Mouse (Mus musculus) Patski (cell line): Measurements from ENCODE around the gene Slfn14. TPM values are rescaled to one million over a fixed set of nuclear protein-coding genes. Genes with fewer than 3 reads are reported as not detected.
"Not testable (repeated sequence)": the region's sequence is repeated elsewhere in the genome, so short reads cannot be mapped to it uniquely, and the experiment has no call there.

Source experiments
- ATAC-seq: fragments of 100-300 bp; one replicate; pipeline ENCODE4 v1.8.0; 2021
- CTCF ChIA-PET: fragments of 350-600 bp; sonication (Branson Sonifier 250); formaldehyde crosslinking; loops from one replicate; lab custom pipeline; 2022; ENCODE audit warnings: inconsistent platforms; lab: Charles Lee
- POLR2A ChIA-PET: fragments of 350-600 bp; sonication (Branson Sonifier 250); formaldehyde crosslinking; loops from one replicate; lab custom pipeline; 2022; ENCODE audit warnings: antibody characterized with exemption, inconsistent platforms; lab: Charles Lee
- DNase-seq: peaks from one replicate; pipeline ENCODE4 v3.0.0-alpha.2; 2011; ENCODE audit warnings: low read depth, low spot score
- H3K27me3 ChIP-seq: fragments of 371-371 bp; one replicate; pipeline ENCODE4 v1.5.1; 2021
- CTCF ChIP-seq: fragments of 100-300 bp; IDR thresholded peaks from one replicate; pipeline ENCODE4 v1.5.1; 2021
- in situ Hi-C: fragments of 300-500 bp; cut with MboI; formaldehyde crosslinking; loops from 3 replicates; pipeline ENCODE4 v1.11.1; 2018; ENCODE audit warnings: low pct_unique_long_range_greater_than_20kb, mixed read lengths
- polyA plus RNA-seq: library from polyadenylated mRNA; unstranded; gene quantifications from one replicate; pipeline ENCODE4 v1.2.3, GENCODE M21; 2021

Slfn14 gene
- polyA plus RNA-seq, 1 experiment from 2014 or later = not detected

DNA sequence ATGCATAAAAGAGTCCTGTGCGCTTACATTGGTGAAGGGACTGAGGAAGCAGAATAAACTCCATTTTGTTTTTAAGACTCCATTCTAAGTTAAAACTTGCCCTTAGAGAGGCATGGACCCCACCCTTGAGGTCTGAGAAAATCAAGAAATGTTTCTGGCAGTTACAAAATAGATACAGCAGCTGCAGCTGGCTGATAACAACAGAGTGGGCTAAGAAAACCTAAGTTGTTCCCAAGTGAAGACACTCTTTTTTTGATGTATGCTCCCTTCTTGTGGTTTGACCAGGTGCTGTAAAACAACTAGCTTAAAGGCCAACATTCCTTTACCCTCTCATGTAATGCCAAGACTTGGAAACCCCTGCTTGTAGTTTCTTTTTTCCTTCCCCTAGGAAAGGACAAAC, 23.9 kb downstream of the Slfn14 start:
- ChIA-PET POLR2A (interaction anchor here (0.7 kb wide), 1 partner anchor 1002 kb away, joined by 3 read pairs; no protein-coding TSS in a partner anchor), CTCF (interaction anchor here (1.0 kb wide), 1 partner anchor 23 kb away, joined by 3 read pairs; no protein-coding TSS in a partner anchor)
- in situ Hi-C loops = loop anchor here (10.0 kb wide), 1 partner anchor 348 kb away; the partner anchor contains the start of gene Unc45b
- no peak for DNase-seq
- no peak for ATAC-seq
- peaks cover 36% of the 10 kb centered on the region for H3K27me3 ChIP-seq
- TF ChIP-seq CTCF = no peak

- CTCF ChIA-PET, in situ Hi-C loops, ATAC-seq, DNase-seq: not testable (repeated sequence)
- POLR2A ChIA-PET = interaction anchor here (0.6 kb wide), 1 partner anchor 1048 kb away, joined by 3 read pairs; no protein-coding TSS in a partner anchor
- H3K27me3 ChIP-seq = peaks cover 11% of the 10 kb centered on the region
Measured at GRCm38 (mm10) chr11:83257211-83257610, 29.3 kb downstream of the Slfn14 start.

DNA sequence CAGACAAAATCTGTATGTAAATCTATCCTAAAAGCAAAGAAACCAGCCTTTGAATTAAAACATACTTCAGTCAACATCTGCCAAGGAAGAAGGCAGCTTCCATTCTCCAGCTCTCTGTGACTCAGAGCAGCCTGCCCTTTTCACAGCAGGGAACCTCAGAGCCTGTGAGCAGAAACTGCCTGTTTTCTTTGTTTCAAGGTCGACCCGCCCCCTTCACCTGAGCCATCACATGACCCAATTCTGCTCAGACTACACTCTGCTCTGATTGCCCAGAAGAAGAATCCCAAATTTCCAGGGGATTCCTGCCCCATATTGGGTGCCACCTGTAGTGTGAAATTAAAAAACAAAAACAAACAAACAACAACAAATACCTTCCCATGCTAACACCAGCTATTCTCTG, 46.7 kb downstream of the Slfn14 start:
- ChIA-PET CTCF (no interaction called here), POLR2A (no interaction called here)
- peaks cover 31% of the 10 kb centered on the region for H3K27me3 ChIP-seq
- TF ChIP-seq CTCF = no peak
- DNase-seq = no peak
- no peak for ATAC-seq
- in situ Hi-C loops = no loop called here

DNA sequence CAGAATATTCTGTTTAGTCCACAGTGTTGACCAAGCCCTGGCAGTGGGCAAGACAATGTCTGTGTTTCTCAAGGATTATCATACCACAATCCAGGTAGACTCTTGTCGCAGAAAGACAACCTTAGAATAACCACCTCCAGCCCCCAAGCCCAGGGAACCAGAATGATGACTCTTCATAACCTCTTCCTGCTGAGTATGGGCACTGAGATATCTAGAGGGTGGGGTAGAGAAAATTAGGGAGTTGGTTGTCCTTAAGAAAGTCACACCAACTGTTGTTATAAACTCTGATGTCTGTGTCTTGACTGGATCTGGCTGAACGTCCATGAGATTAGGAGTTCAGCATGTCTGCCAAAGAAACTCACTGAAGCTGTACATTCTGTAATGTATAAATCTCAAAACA, 48.1 kb downstream of the Slfn14 start:
- in situ Hi-C loops = no loop called here
- DNase-seq = no peak
- no peak for TF ChIP-seq CTCF
- H3K27me3 ChIP-seq = peaks cover 28% of the 10 kb centered on the region
- ATAC-seq = no peak
- POLR2A ChIA-PET = no interaction called here
- CTCF ChIA-PET = no interaction called here

DNA sequence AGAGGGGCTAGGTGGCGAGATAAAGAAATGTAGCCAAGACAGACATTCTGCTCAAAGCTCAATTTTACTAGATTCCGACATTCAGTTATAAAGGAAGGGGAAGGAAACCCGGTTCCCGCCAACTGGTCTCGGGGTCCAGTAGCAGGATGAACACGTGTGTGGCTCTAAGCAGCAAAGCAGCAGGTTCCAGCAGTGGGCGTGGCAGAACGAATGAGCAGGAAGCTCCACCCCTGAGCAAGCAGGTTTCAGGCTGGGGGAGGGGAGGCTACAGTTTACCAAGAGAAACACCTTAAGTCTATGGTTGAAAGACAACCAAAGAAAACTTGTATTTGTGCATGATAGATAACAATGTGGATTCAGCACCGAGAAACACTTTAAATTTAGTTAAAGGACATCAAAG, 49.1 kb downstream of the Slfn14 start:
- in situ Hi-C loops, POLR2A ChIA-PET: not testable (repeated sequence)

GRCm38 (mm10) chr11:83233621-83234020, 52.9 kb downstream of the Slfn14 start:
- ATAC-seq, POLR2A ChIA-PET, CTCF ChIA-PET, in situ Hi-C loops, DNase-seq: not testable (repeated sequence)
- peaks cover 12% of the 10 kb centered on the region for H3K27me3 ChIP-seq

More for the DNA sequence above, 49.1 kb downstream of the Slfn14 start:
- ATAC-seq, DNase-seq, CTCF ChIA-PET: not testable (repeated sequence)
- peaks cover 21% of the 10 kb centered on the region for H3K27me3 ChIP-seq

GRCm38 (mm10) chr11:83230966-83231365, 55.6 kb downstream of the Slfn14 start:
- peaks cover 22% of the 10 kb centered on the region for H3K27me3 ChIP-seq
- POLR2A ChIA-PET = no interaction called here
- CTCF ChIA-PET = interaction anchor here (0.7 kb wide), 1 partner anchor 39 kb away, joined by 3 read pairs; no protein-coding TSS in a partner anchor
- DNase-seq = no peak
- in situ Hi-C loops = no loop called here
- no peak for ATAC-seq
- peak; percentile 40 for TF ChIP-seq CTCF

GRCm38 (mm10) chr11:83227926-83228723, 58.4 kb downstream of the Slfn14 start:
- POLR2A ChIA-PET = no interaction called here
- TF ChIP-seq CTCF = no peak
- DNase-seq (no peak), ATAC-seq (no peak)
- in situ Hi-C loops = no loop called here
- CTCF ChIA-PET = interaction anchor here (1.1 kb wide), 1 partner anchor 36 kb away, joined by 3 read pairs; no protein-coding TSS in a partner anchor
- H3K27me3 ChIP-seq = peaks cover 35% of the 10 kb centered on the region

GRCm38 (mm10) chr11:83225371-83225960, 61.1 kb downstream of the Slfn14 start:
- no peak for DNase-seq
- no peak for TF ChIP-seq CTCF
- in situ Hi-C loops = no loop called here
- CTCF ChIA-PET = no interaction called here
- POLR2A ChIA-PET = no interaction called here
- ATAC-seq = no peak
- H3K27me3 ChIP-seq = peaks cover 50% of the 10 kb centered on the region

Other genes with a start within 250 kb of the Slfn14 start
- gene Slfn2, start 221.6 kb downstream of the Slfn14 start, polyA plus RNA-seq = 0.10 TPM
- gene Slfn1, start 169.9 kb downstream of the Slfn14 start, polyA plus RNA-seq = not detected
- gene Slfn4, start 111.5 kb downstream of the Slfn14 start, polyA plus RNA-seq = 0.01 TPM
- gene Slfn3, start 95.4 kb downstream of the Slfn14 start, polyA plus RNA-seq = not detected
- gene Ap2b1, start 12.3 kb upstream of the Slfn14 start, polyA plus RNA-seq = 112 TPM
- 12.7 TPM for gene Pex12, start 15.9 kb upstream of the Slfn14 start, polyA plus RNA-seq
- 27.5 TPM for gene Rasl10b, start 122.4 kb upstream of the Slfn14 start, polyA plus RNA-seq
- not detected for gene Gas2l2, start 142.7 kb upstream of the Slfn14 start, polyA plus RNA-seq
- gene 1700020L24Rik, start 151.0 kb upstream of the Slfn14 start, polyA plus RNA-seq = 1.5 TPM
- gene Mmp28, start 176.3 kb upstream of the Slfn14 start, polyA plus RNA-seq = 1.5 TPM
- gene Taf15, start 186.4 kb upstream of the Slfn14 start, polyA plus RNA-seq = 150 TPM
- not detected for gene Heatr9, start 235.4 kb upstream of the Slfn14 start, polyA plus RNA-seq
- 0.65 TPM for gene Ccl5, start 243.8 kb upstream of the Slfn14 start, polyA plus RNA-seq